Mouse (Mus musculus) embryo, embryonic 10 days (tissue): Measurements from ENCODE around the gene Dhx40.
A peak's percentile ranks its signal among the peaks of the same experiment; 100 is the strongest.

ENCODE experiments used
- DNase-seq: peaks from one replicate; pipeline ENCODE4 v3.0.0-alpha.2; 2015; ENCODE audit warnings: low spot score

The Dhx40 gene

GRCm38 (mm10) chr11:86807505-86807989 lies at the start of gene Dhx40:
Gene Dhx40 (minus strand): TSS chr11:86807746.
- peak; percentile 96 for DNase-seq

- DNase-seq: no peak
These were observed 48.3 kb upstream of the Dhx40 start for GRCm38 (mm10) chr11:86855639-86856425.

GRCm38 (mm10) chr11:86853081-86853480 lies 45.5 kb upstream of the Dhx40 start:
- DNase-seq: no peak

- DNase-seq: no peak
These were observed 45.0 kb upstream of the Dhx40 start for GRCm38 (mm10) chr11:86852534-86853054.

- no peak for DNase-seq
These were observed 44.4 kb upstream of the Dhx40 start for GRCm38 (mm10) chr11:86851714-86852533.

- DNase-seq: no peak
These were observed 43.7 kb upstream of the Dhx40 start for GRCm38 (mm10) chr11:86851234-86851671.

- no peak for DNase-seq
These were observed 36.3 kb upstream of the Dhx40 start for GRCm38 (mm10) chr11:86843831-86844230.

GRCm38 (mm10) chr11:86841261-86841660 lies 33.7 kb upstream of the Dhx40 start:
- no peak for DNase-seq

GRCm38 (mm10) chr11:86840511-86841154 lies 33.1 kb upstream of the Dhx40 start:
- peak; percentile 42 for DNase-seq

GRCm38 (mm10) chr11:86839716-86840447 lies 32.3 kb upstream of the Dhx40 start:
- DNase-seq: peak; percentile 20

GRCm38 (mm10) chr11:86838792-86839191 lies 31.2 kb upstream of the Dhx40 start:
- no peak for DNase-seq

GRCm38 (mm10) chr11:86836366-86836765 lies 28.8 kb upstream of the Dhx40 start:
- DNase-seq: peak; percentile 80

GRCm38 (mm10) chr11:86834628-86835338 lies 27.2 kb upstream of the Dhx40 start:
- no peak for DNase-seq

GRCm38 (mm10) chr11:86834050-86834449 lies 26.5 kb upstream of the Dhx40 start:
- DNase-seq: no peak

- DNase-seq: no peak
These were observed 25.6 kb upstream of the Dhx40 start for GRCm38 (mm10) chr11:86833153-86833552.

GRCm38 (mm10) chr11:86828396-86828795 lies 20.9 kb upstream of the Dhx40 start:
- no peak for DNase-seq

- no peak for DNase-seq
These were observed 20.1 kb upstream of the Dhx40 start for GRCm38 (mm10) chr11:86827476-86828245.

- no peak for DNase-seq
These were observed 16.9 kb upstream of the Dhx40 start for GRCm38 (mm10) chr11:86824433-86824832.

- DNase-seq: no peak
These were observed 15.0 kb upstream of the Dhx40 start for GRCm38 (mm10) chr11:86822531-86822930.

GRCm38 (mm10) chr11:86819536-86819935 lies 12.0 kb upstream of the Dhx40 start:
- no peak for DNase-seq
